Comparison of ENCODE assay signal across 26 mouse cellular contexts in genomic region chr5:24539571-24540296, GRCm38 (mm10). TPM values are rescaled to one million over a fixed set of nuclear protein-coding genes. Genes with fewer than 3 reads are reported as not detected.
DNase-seq lines count a peak whose midpoint lies in the region; ATAC-seq and TF ChIP-seq lines count a peak whose summit lies in the region.
"Had no signal": no experiment of that assay in that cellular context is flagged by ENCODE, and none has a peak within 500 bp of the region (broad histone marks: within the 10 kb centered on the region; RNA-seq: fewer than 3 reads in every experiment).

No protein-coding gene starts in this region.

- DNase-seq in heart, adult 2 months = no peak
- DNase-seq in heart, postnatal 10 days = no peak
- DNase-seq in heart, postnatal 4 days = peak; percentile 18
- DNase-seq in embryonic facial prominence, embryonic 10.5 days (ENCODE audit: low spot score) = no peak
- DNase-seq: cerebellum, adult 9-11 months; kidney, adult 18-20 months; kidney, postnatal 36 days; right cerebral cortex, postnatal 4 days; thymus, postnatal 14 days had no signal

- H3K27me3 ChIP-seq in heart, adult 2 months (ENCODE audit: control insufficient read depth, insufficient read depth, low read length) = no peaks in the 10 kb centered on the region
- peaks cover 41% of the 10 kb centered on the region for H3K27me3 ChIP-seq in kidney, embryonic 15.5 days
- 0 out of 2 replicates have a peak, but pooled peaks cover 3% of the 10 kb centered on the region for H3K27me3 ChIP-seq in kidney, embryonic 14.5 days (ENCODE audit: control insufficient read depth, insufficient read depth, low read length)
- peaks cover 18% of the 10 kb centered on the region for H3K27me3 ChIP-seq in embryonic facial prominence, embryonic 10.5 days (replicated peaks; ENCODE audit: low read depth, poor library complexity, severe bottlenecking)
- H3K27me3 ChIP-seq: embryonic facial prominence, embryonic 12.5 days; forebrain, embryonic 15.5 days had no signal

- TF ChIP-seq CTCF in heart, adult 2 months (IDR thresholded peaks at IDR 0.05) = no peak

- ATAC-seq in kidney, embryonic 15.5 days (replicated peaks; ENCODE audit: low FRiP score) = no peak
- ATAC-seq in kidney, embryonic 14.5 days (ENCODE audit: low FRiP score, low TSS enrichment) = no peak
- ATAC-seq: forebrain, embryonic 15.5 days had no signal

- no peak for TF ChIP-seq EP300 in heart, adult 2 months (IDR thresholded peaks at IDR 0.05; ENCODE audit: insufficient read depth, low read depth, low read length)

- no peaks in the 10 kb centered on the region for H3K36me3 ChIP-seq in heart, adult 2 months (ENCODE audit: control insufficient read depth, insufficient read depth, low read length)
- no peaks in the 10 kb centered on the region for H3K36me3 ChIP-seq in kidney, embryonic 15.5 days
- no peaks in the 10 kb centered on the region for H3K36me3 ChIP-seq in kidney, embryonic 14.5 days (ENCODE audit: control insufficient read depth, insufficient read depth, low read length)
- H3K36me3 ChIP-seq in embryonic facial prominence, embryonic 10.5 days (replicated peaks) = no peaks in the 10 kb centered on the region
- H3K36me3 ChIP-seq: embryonic facial prominence, embryonic 12.5 days; forebrain, embryonic 15.5 days; limb, embryonic 15.5 days; liver, embryonic 15.5 days; midbrain, embryonic 12.5 days had no signal

- no peaks in the 10 kb centered on the region for H3K79me2 ChIP-seq in heart, adult 2 months (replicated peaks; ENCODE audit: control insufficient read depth, insufficient read depth, low read length)

- TF ChIP-seq POLR2A in heart, adult 2 months (IDR thresholded peaks at IDR 0.05; ENCODE audit: insufficient read depth, low read depth, low read length) = no peak

- H3K27ac ChIP-seq in heart, adult 2 months = peak overlapping the region; percentile 90
- H3K27ac ChIP-seq in kidney, embryonic 15.5 days = 0 out of 2 replicates have a peak overlapping the region, but pooled peaks have one; percentile 16
- H3K27ac ChIP-seq in kidney, embryonic 14.5 days (ENCODE audit: low read depth, low read length) = no peak overlapping the region
- no peak overlapping the region; the same call in 1 of the 2 replicates for H3K27ac ChIP-seq in brown adipose tissue, adult 24 weeks (replicated peaks; ENCODE audit: low read depth, low read length)
- no peak overlapping the region; the same call in 1 of the 2 replicates for H3K27ac ChIP-seq in embryonic facial prominence, embryonic 10.5 days (replicated peaks)
- H3K27ac ChIP-seq: forebrain, embryonic 15.5 days; liver, embryonic 15.5 days; midbrain, embryonic 12.5 days had no signal

- H3K4me1 ChIP-seq in heart, adult 2 months (ENCODE audit: control insufficient read depth, insufficient read depth, low read length) = peaks cover 5% of the 10 kb centered on the region
- peaks cover 22% of the 10 kb centered on the region for H3K4me1 ChIP-seq in kidney, embryonic 15.5 days
- H3K4me1 ChIP-seq in kidney, embryonic 14.5 days (ENCODE audit: control insufficient read depth, insufficient read depth, low read length) = peaks cover 11% of the 10 kb centered on the region
- no peaks in the 10 kb centered on the region for H3K4me1 ChIP-seq in brown adipose tissue, adult 24 weeks (ENCODE audit: control insufficient read depth, insufficient read depth, insufficient read length, low read length)
- peaks cover 24% of the 10 kb centered on the region for H3K4me1 ChIP-seq in embryonic facial prominence, embryonic 10.5 days

- H3K9ac ChIP-seq in heart, adult 2 months (ENCODE audit: low read depth, low read length) = peak overlapping the region; percentile 71
- no peak overlapping the region for H3K9ac ChIP-seq in kidney, embryonic 15.5 days
- no peak overlapping the region for H3K9ac ChIP-seq in kidney, embryonic 14.5 days (ENCODE audit: low read depth, low read length)
- H3K9ac ChIP-seq: forebrain, embryonic 15.5 days; limb, embryonic 15.5 days; liver, embryonic 15.5 days; midbrain, embryonic 12.5 days had no signal

- WGBS in heart, adult 2 months = 56% methylated on average over 22 of the region's 22 CpGs
- 75% methylated on average over 22 of the region's 22 CpGs for WGBS in kidney, embryonic 15.5 days
- 72% methylated on average over 22 of the region's 22 CpGs for WGBS in kidney, embryonic 14.5 days
- WGBS in embryonic facial prominence, embryonic 10.5 days = 78% methylated on average over 22 of the region's 22 CpGs

- H3K4me2 ChIP-seq in kidney, embryonic 15.5 days = peak overlapping the region; percentile 60
- H3K4me2 ChIP-seq in kidney, embryonic 14.5 days (replicated peaks; ENCODE audit: low read depth, low read length) = no peak overlapping the region
- H3K4me2 ChIP-seq: forebrain, embryonic 15.5 days; midbrain, embryonic 12.5 days had no signal

- no peaks in the 10 kb centered on the region for H3K9me3 ChIP-seq in kidney, embryonic 15.5 days (replicated peaks)
- no peaks in the 10 kb centered on the region for H3K9me3 ChIP-seq in kidney, embryonic 14.5 days (ENCODE audit: control insufficient read depth, low read length)
- H3K9me3 ChIP-seq in embryonic facial prominence, embryonic 10.5 days = no peaks in the 10 kb centered on the region
- H3K9me3 ChIP-seq: embryonic facial prominence, embryonic 12.5 days; forebrain, embryonic 15.5 days; limb, embryonic 15.5 days; liver, embryonic 15.5 days; midbrain, embryonic 12.5 days had no signal

- peak overlapping the region; percentile 46 for H3K4me3 ChIP-seq in heart, adult 2 months
- no peak overlapping the region for H3K4me3 ChIP-seq in kidney, embryonic 15.5 days (replicated peaks)
- H3K4me3 ChIP-seq in kidney, embryonic 14.5 days (ENCODE audit: low read length) = no peak overlapping the region
- H3K4me3 ChIP-seq in brown adipose tissue, adult 24 weeks (ENCODE audit: insufficient read depth, low read depth, low read length) = peak overlapping the region; percentile 26; the same call in 1 of the 2 replicates
- H3K4me3 ChIP-seq in embryonic facial prominence, embryonic 10.5 days = no peak overlapping the region
- H3K4me3 ChIP-seq: embryonic facial prominence, embryonic 12.5 days; erythroblast, embryonic 14.5 days; forebrain, embryonic 15.5 days; limb, embryonic 15.5 days; liver, embryonic 15.5 days; midbrain, embryonic 12.5 days had no signal

- intact Hi-C loops in heart, adult 2 months (cut with DNase I) = loop anchor here (5.0 kb wide), 1 partner anchor 38 kb away; the partner anchor contains the start of gene Abcf2
- intact Hi-C loops in heart, postnatal 10 days (cut with DNase I) = no loop called here

RNA-seq across cellular contexts. Expression of gene Asb10, which starts 1.0 kb away (rescaled TPM):
- 10 to 100 TPM; 80.8 to 93.5 TPM for total RNA-seq in heart, adult 2 months (2021)
- polyA plus RNA-seq in heart, adult 2 months (2012; rRNA removed) = 138 and 163 TPM in 2 replicates
- 10 to 100 TPM; 41.9 to 47.0 TPM for total RNA-seq in heart, postnatal 10 days (2021)
- 0.61 and 0.67 TPM in 2 replicates for polyA plus RNA-seq in kidney, embryonic 15.5 days (2015; fragmentation: Nextera tagmentation; extraction: Ambion mirVana)
- polyA plus RNA-seq in kidney, embryonic 14.5 days (2014; fragmentation: Nextera tagmentation; extraction: Ambion mirVana) = 0.54 and 0.91 TPM in 2 replicates
- polyA plus RNA-seq in brown adipose tissue, adult 24 weeks (2012; ENCODE audit: insufficient read depth, insufficient read length, missing spikeins) = 0.59 and 0.67 TPM in 2 replicates
- total RNA-seq in heart, postnatal 4 days (2021) = 10 to 100 TPM; 19.8 to 23.1 TPM
- polyA plus RNA-seq in embryonic facial prominence, embryonic 10.5 days (2016; fragmentation: Nextera tagmentation; extraction: Ambion mirVana) = 0.29 TPM in 1 of 2 replicates, not detected in the other
- total RNA-seq: megakaryocyte progenitor cell, adult 5-6 weeks; monocyte, adult 5-6 weeks had no signal
- polyA plus RNA-seq: C2C12; erythroblast, embryonic 14.5 days had no signal

RNA-seq across cellular contexts. Expression of gene Gbx1, which starts 12.7 kb away (rescaled TPM):
- not detected for total RNA-seq in heart, adult 2 months (2021)
- 0.06 TPM in 1 of 2 replicates, not detected in the other for polyA plus RNA-seq in heart, adult 2 months (2012; rRNA removed)
- under 1 TPM in 1 of 2 experiments, not detected in 1; 0.10 TPM for total RNA-seq in heart, postnatal 10 days (2021)
- polyA plus RNA-seq in kidney, embryonic 15.5 days (2015; fragmentation: Nextera tagmentation; extraction: Ambion mirVana) = 0.04 and 0.10 TPM in 2 replicates
- polyA plus RNA-seq in kidney, embryonic 14.5 days (2014; fragmentation: Nextera tagmentation; extraction: Ambion mirVana) = 0.05 TPM in 1 of 2 replicates, not detected in the other
- polyA plus RNA-seq in brown adipose tissue, adult 24 weeks (2012; ENCODE audit: insufficient read depth, insufficient read length, missing spikeins) = not detected in 2 replicates
- total RNA-seq in heart, postnatal 4 days (2021) = not detected
- polyA plus RNA-seq in embryonic facial prominence, embryonic 10.5 days (2016; fragmentation: Nextera tagmentation; extraction: Ambion mirVana) = 0.34 and 0.99 TPM in 2 replicates
- total RNA-seq: adrenal gland, adult 18-20 months; layer of hippocampus, postnatal 10 days; megakaryocyte progenitor cell, adult 5-6 weeks; monocyte, adult 5-6 weeks had no signal
- polyA plus RNA-seq: erythroblast, embryonic 14.5 days; liver, embryonic 15.5 days had no signal

RNA-seq across cellular contexts. Expression of gene 4931409K22Rik, which starts 16.9 kb away (rescaled TPM):
- total RNA-seq in heart, adult 2 months (2021) = not detected
- 0.06 TPM in 1 of 2 replicates, not detected in the other for polyA plus RNA-seq in heart, adult 2 months (2012; rRNA removed)
- total RNA-seq in heart, postnatal 10 days (2021) = not detected
- polyA plus RNA-seq in kidney, embryonic 15.5 days (2015; fragmentation: Nextera tagmentation; extraction: Ambion mirVana) = 0.23 TPM in 2 replicates
- polyA plus RNA-seq in kidney, embryonic 14.5 days (2014; fragmentation: Nextera tagmentation; extraction: Ambion mirVana) = 0.26 and 0.34 TPM in 2 replicates
- polyA plus RNA-seq in brown adipose tissue, adult 24 weeks (2012; ENCODE audit: insufficient read depth, insufficient read length, missing spikeins) = not detected in 2 replicates
- total RNA-seq in heart, postnatal 4 days (2021) = not detected
- polyA plus RNA-seq in embryonic facial prominence, embryonic 10.5 days (2016; fragmentation: Nextera tagmentation; extraction: Ambion mirVana) = 0.07 and 0.08 TPM in 2 replicates
- total RNA-seq: adrenal gland, adult 18-20 months; layer of hippocampus, postnatal 10 days; megakaryocyte progenitor cell, adult 5-6 weeks; monocyte, adult 5-6 weeks had no signal
- polyA plus RNA-seq: C2C12; erythroblast, embryonic 14.5 days; hindbrain, embryonic 11.5 days; liver, embryonic 15.5 days; lung, postnatal 0 days; neural tube, embryonic 11.5 days had no signal

RNA-seq across cellular contexts. Expression of gene Abcf2, which starts 37.5 kb away (rescaled TPM):
- total RNA-seq in heart, adult 2 months (2021) = 10 to 100 TPM; 52.5 to 55.8 TPM
- 43.3 and 57.2 TPM in 2 replicates for polyA plus RNA-seq in heart, adult 2 months (2012; rRNA removed)
- 10 to 100 TPM; 44.2 to 47.5 TPM for total RNA-seq in heart, postnatal 10 days (2021)
- polyA plus RNA-seq in kidney, embryonic 15.5 days (2015; fragmentation: Nextera tagmentation; extraction: Ambion mirVana) = 118 TPM in 2 replicates
- polyA plus RNA-seq in kidney, embryonic 14.5 days (2014; fragmentation: Nextera tagmentation; extraction: Ambion mirVana) = 102 and 121 TPM in 2 replicates
- polyA plus RNA-seq in brown adipose tissue, adult 24 weeks (2012; ENCODE audit: insufficient read depth, insufficient read length, missing spikeins) = 27.8 and 32.1 TPM in 2 replicates
- 10 to 100 TPM; 47.4 to 49.3 TPM for total RNA-seq in heart, postnatal 4 days (2021)
- 181 and 183 TPM in 2 replicates for polyA plus RNA-seq in embryonic facial prominence, embryonic 10.5 days (2016; fragmentation: Nextera tagmentation; extraction: Ambion mirVana)

RNA-seq across cellular contexts. Expression of gene Chpf2, which starts 46.8 kb away (rescaled TPM):
- total RNA-seq in heart, adult 2 months (2021) = 1 to 10 TPM; 7.5 to 9.0 TPM
- polyA plus RNA-seq in heart, adult 2 months (2012; rRNA removed) = 9.9 and 12.3 TPM in 2 replicates
- total RNA-seq in heart, postnatal 10 days (2021) = 10 to 100 TPM; 19.4 to 19.8 TPM
- polyA plus RNA-seq in kidney, embryonic 15.5 days (2015; fragmentation: Nextera tagmentation; extraction: Ambion mirVana) = 23.2 and 24.7 TPM in 2 replicates
- polyA plus RNA-seq in kidney, embryonic 14.5 days (2014; fragmentation: Nextera tagmentation; extraction: Ambion mirVana) = 8.3 and 11.0 TPM in 2 replicates
- 5.8 and 10.2 TPM in 2 replicates for polyA plus RNA-seq in brown adipose tissue, adult 24 weeks (2012; ENCODE audit: insufficient read depth, insufficient read length, missing spikeins)
- 10 to 100 TPM; 19.9 to 21.6 TPM for total RNA-seq in heart, postnatal 4 days (2021)
- polyA plus RNA-seq in embryonic facial prominence, embryonic 10.5 days (2016; fragmentation: Nextera tagmentation; extraction: Ambion mirVana) = 14.8 and 19.6 TPM in 2 replicates

Comparison
In these comparisons a context has a peak if more than half of its experiments do, and no peak if none do; other contexts are left out.
1. H3K27ac ChIP-seq: peak in heart, adult 2 months (single experiment) and kidney, embryonic 15.5 days (single experiment); none in kidney, embryonic 14.5 days (single experiment), brown adipose tissue, adult 24 weeks (single experiment) and embryonic facial prominence, embryonic 10.5 days (single experiment).
2. H3K4me3 ChIP-seq: peak in heart, adult 2 months (single experiment) and brown adipose tissue, adult 24 weeks (single experiment); none in kidney, embryonic 15.5 days (single experiment), kidney, embryonic 14.5 days (single experiment) and embryonic facial prominence, embryonic 10.5 days (single experiment).
3. RNA of gene Asb10, which starts 1.0 kb away (polyA plus RNA-seq): 138 to 163 TPM in heart, adult 2 months; 0.54 to 0.91 TPM in kidney, embryonic 14.5 days, 0.61 to 0.67 TPM in kidney, embryonic 15.5 days, 0.59 to 0.67 TPM in brown adipose tissue, adult 24 weeks and 0.29 TPM in embryonic facial prominence, embryonic 10.5 days; every median in the first group is over 10 times any median in the second.